Mouse (Mus musculus): ENCODE data around the gene Dpp6. TPM values are rescaled to one million over a fixed set of nuclear protein-coding genes. Genes with fewer than 3 reads are reported as not detected.

The Dpp6 gene
- 0.73 and 1.2 TPM in 2 replicates for polyA plus RNA-seq (2012; rRNA removed)

DNA sequence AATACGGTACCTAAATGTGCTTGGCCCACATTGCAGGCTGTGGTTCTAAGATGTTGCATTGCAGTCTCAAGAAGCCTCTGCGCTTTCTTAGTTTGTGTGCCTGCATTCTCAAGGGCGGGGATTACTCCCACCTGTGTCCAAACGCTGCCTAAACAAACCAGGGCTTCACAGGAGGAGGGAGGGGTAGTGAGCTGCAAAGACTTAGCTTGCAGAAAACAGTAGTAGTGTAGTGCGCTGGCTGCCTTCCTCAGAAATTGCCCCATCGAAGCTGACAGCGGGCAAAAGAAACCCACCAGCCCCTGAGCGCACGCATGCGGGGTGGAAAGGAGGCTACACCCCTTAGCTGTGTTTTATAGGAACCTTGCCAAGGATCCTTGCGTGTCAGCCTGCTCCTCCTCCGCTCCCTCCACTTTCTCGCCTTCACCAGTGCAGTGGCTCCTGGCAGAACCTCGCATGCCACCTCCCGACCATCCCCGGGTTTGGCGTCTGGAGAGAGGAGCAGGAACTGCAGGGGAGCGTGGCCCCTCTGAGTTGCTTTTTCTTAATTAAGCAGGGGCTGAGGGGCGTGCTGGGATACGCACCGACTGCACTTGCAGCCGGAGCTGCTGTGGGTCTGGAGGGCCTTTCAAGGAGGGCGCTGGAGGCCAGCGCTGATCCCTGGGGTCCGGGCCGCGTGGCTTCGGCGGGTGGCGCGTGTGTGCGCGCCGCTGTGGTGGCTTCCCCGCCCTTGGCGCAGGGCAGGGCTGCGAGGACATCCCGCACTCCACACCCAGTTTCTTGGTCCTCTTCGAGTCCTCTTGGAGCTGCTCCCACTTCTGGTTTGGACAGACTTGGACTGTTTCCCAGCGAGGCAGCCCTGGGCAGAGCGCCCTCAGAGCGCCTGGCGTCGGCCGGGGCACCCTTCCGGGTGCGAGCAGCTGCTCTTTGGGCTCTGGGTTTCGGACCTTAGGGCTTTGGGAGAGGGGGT is at the start of gene Dpp6:
Gene Dpp6 (plus strand): TSS at position 229 of the 967 bp plus-strand sequence.
- no peak for DNase-seq (ENCODE audit: low spot score)

DNA sequence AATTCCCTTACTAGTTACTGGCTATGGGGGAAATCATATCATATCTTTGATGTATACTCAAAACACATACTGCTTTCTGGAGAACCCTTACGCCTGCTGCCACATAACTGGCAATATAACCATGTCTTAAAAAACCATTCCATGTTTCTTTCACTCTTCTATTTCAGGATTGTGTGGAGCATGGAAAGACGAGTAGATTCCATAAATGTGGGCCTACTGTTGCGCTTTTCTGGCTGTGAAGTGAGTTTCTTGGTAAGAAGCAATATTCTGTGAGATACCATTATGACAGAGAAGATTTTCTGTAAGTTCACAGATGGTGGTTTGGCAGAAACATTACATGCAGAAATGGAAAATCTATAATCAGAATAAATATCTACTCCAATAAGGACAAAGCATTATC is 33.0 kb upstream of the Dpp6 start:
- no peak for DNase-seq (ENCODE audit: low spot score)

DNA sequence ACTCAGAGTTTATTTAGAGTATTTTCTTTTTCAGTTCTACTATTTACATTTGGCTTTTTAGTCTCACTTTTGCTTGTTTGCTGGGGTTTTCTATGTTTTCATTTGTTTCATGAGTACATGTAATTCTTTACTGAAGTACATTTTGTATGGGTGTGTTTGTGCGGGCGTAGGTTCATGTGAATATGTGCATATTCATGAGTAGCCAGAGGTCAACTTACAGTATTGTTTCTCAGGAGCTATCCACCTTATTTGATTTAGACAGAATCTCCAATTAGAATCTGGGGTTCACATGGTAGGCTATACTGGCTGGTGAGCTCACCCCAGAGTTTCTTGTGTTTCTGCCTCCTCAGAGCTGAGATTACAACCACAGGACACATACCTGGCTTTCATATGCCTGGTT is 21.5 kb upstream of the Dpp6 start:
- no peak for DNase-seq (ENCODE audit: low spot score)

DNA sequence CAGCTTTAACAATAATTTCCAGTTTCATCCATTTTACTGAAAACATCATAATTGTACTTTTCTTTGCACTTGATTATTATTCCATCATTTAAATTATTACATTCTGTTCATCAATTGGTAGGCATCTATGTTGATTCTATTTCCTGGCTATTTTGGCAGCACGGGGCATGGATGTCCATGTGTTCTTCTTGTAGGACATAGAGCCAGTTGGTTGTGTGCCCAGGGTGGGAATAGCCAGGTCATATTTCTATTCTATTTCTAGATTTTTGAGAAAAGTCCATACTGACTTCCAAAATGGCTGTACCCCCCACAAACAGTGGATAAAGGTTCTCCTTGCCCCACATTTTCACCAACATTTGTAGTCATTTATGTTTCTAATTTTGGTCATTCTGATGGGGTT is 19.0 kb downstream of the Dpp6 start:
- no peak for DNase-seq (ENCODE audit: low spot score)

DNA sequence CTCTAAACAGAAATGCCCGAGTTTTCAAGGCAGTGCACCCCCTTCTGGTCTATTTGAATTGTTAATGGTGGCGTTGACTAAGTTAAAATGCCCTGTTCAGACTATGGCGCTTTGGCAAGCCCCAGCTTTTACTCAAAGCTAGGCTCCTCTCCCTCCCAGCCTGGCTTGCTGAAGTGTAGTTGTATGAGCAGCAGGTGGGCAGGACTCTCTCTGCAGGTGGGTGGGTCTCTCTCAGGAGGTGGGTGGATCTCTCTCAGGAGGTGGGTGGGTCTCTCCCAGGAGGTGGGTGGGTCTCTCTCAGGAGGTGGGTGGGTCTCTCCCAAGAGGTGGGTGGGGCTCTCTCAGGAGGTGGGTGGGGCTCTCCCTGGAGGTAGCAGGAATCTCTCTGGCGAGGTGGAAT is 24.1 kb downstream of the Dpp6 start:
- no peak for DNase-seq (ENCODE audit: low spot score)

DNA sequence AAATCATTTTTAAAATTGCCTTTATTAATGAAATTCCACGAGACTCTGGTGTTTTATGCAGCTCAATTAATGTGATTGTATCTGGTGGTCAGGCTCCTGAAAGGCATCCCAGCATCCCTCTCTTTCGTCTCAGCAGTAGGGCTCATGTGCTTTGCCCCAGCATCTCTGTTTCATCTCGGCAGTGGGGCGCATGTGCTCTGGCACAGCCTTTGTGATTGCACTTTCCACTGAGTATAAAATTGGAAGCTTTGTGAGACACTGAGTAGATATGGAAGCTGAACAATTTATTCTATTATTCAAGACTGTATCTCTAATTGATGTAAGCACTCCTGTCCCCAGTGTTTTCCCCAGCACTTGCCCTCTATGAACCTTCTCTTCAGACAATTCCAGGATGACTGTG is 37.7 kb downstream of the Dpp6 start:
- no peak for DNase-seq (ENCODE audit: low spot score)

DNA sequence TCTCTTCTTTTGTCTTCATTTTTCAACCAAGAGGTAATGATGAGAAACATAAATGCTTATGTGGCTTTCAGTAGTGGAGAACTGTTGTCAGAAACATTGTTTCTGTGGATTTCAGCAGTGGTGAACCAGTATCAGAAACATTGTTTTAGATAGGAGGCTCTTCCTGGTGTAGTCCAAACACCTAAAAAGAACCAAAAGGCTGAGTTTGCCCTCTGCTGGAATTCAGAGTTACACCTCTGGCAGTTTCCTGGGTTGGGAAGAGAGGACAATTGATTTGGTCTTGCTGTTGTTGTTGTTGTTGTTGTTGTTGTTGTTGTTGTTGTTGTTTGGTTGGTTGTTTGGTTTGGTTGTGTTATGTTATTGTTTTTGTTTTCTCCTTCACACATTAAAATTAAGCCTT is 58.4 kb downstream of the Dpp6 start:
- DNase-seq (ENCODE audit: low spot score): no peak

DNA sequence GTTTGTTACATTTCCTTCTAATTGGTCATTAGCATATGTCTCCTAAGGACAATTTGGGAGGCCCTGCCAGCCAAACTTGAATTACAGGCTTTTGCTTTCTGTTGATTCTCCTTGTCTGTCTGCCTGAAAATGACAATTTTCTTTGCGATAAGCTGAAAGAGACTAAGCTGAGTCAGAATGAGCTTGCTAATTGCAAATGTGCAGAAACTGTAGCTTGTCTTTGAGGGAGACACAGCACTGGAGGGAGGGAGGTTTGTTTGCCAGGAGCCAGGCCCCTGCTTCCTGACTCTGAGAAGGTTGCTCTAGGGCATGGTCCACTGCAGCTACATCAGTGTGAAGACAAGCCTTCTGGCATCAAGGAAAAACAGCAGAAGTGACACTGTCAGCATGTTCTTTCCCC is 70.5 kb downstream of the Dpp6 start:
- no peak for DNase-seq (ENCODE audit: low spot score)

DNA sequence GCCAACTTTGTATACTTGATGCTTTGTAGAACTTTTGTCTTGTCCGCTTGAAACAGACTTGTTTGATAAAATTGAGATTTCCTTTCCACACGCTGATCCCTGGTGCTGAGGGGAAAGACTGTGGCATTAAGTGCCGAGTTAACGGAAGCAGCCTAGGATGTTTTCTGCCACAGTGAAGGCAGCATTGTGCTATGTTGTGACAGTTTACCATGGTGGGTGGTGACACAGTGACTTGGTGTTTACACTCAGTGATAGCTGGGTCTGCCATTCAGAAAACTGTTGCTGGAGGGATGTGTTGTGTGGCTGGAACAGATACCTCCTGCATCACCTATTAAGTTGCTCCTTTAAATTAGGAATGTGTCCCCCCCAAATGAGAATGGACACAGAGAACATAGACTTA is 71.1 kb downstream of the Dpp6 start:
- DNase-seq (ENCODE audit: low spot score): no peak

DNA sequence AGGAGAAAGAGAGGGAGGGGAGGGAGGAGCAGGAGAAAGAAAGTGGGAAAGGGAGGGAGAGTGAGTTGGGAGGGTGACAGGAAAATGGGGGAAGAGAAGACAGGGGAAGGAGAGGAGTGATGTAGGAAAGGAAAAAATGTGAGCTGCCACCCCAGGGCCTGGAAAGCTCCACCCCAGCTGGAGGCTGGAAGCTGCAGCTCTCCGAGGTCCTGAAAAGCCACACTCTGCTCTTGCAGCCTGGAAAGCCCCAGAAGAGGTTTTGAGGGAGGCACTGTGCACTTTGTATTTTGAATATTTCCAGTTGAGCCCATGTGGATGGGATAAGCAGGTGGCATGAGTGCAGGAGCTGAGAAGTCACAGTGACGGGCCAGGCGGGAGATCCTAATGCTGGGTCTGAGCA is 77.3 kb downstream of the Dpp6 start:
- no peak for DNase-seq (ENCODE audit: low spot score)

DNA sequence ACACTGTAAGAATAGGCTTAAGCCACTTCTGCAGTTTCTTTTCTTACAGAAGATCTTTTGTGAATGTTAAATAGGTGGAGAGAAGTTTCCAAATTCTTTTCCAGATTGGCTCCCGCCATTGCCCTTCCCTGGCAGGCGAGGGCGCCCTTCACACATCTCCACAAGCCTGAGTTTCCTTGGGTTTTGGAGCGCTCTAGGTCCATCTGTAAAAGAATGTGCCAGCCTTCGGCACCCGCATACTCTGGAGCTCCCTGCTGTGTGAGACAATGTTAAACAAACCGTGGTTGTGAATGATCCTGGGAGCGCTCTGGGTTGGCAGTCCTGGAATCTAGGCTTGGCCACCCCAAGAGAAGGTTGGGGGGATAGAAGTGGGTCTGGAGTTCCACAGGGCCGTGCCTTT is 86.8 kb downstream of the Dpp6 start:
- DNase-seq (ENCODE audit: low spot score): no peak

DNA sequence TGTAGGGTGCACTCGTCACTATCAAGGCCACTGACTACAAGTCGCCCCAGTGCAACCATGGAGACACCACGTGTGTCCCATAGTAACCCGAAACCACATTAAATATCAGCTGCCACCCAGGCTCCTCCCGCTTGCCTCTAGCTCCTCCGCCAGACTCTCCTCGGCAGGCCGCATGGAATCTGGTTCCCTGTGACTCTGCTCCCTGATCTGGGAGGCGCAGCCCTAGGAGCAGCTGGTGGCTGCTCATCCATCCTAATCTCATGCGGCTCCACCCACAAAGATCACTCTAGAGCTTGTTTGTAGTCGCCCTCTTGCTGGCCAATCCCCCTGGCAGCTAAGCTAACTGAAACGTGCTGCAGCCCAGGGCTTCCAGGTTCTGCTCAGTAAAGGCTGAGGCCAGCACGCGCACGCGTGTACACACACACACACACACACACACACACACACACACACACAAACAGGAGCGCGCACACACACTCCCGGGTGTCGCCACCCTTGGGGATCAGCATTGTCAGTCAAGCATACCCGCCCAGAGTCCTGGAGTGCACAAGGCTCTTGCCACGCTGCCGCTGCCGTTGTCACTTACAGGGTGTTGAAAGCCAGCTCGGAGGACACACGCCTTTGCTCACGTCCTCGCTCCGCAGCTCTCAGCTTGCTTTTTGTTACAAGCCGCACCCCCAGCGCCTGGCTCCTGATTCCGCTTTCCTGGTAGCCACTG is 87.5 kb downstream of the Dpp6 start:
- DNase-seq (ENCODE audit: low spot score): no peak

DNA sequence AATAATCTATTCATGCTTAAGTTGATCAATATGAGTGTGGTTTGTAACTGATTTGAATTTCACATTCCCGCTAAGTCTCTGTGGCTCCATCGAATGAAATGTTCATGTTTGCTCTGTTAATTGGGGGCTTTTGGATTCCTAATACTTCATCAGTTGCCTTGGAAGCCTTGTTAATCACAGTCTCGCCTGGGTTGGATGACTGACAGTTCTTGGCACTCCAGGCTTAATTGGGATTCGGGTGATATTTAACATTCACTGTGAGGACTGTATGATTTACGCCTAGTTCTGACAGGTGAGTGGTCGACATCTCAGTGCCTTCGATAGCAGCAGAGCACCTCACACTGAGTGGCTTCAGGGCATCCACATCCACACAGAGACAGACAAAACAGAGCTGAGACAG is 90.1 kb downstream of the Dpp6 start:
- DNase-seq (ENCODE audit: low spot score): no peak

DNA sequence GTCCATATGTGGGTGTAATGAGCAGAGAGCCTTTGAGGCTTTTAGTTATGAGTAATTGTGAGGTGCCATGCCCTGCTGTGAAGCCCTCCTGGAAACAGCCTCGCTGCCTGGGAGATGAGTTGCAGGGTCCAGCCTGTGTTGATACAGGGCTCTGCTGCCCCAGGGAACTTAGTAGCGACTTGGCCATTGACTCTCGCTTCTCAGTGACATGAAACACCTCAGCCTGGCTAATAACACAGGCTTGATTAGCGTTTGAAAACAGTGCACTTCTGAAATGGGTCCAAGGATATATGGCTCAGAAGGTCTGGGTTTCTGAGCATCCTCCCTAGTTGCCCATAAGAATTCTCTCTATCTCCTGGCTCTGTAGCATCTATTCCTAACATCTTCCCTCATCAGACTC is 91.6 kb downstream of the Dpp6 start:
- no peak for DNase-seq (ENCODE audit: low spot score)

DNA sequence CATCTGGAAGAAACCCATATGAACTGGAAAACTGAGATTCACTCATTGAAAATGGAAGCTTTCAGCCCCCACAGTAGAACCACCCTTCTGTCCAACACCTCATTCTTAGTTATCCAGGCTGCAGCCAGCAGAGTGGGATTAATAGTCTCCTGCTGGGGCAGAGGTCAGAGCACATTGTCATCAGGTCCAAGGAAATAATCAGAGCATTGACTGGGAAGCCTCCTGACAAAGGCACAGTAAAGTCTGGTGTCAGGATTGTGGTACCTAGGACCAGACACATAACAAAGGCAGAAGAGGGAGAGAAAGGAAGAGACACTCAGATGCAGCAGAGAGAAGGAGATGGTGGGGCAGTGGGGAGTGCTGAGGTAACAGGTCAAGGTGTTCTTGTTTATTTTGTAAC is 93.3 kb downstream of the Dpp6 start:
- DNase-seq (ENCODE audit: low spot score): no peak

DNA sequence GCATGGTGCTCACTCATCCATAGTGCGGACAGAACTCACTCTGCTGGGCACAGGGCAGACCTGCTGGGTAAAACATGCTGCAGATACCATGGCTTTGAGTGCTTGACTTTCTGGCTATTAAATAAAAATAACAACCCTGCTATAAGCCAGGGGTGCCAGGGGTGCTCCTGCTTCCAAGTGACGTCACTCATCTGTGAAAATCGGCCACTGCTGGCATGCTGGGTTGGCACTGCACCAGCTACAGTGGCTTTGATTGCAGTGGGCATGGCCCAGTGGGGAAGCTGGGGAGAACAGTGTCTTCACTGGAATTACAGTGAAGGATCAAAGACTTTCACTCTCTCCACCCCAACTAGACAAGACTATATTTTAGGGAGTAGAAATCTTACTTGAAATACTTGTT is 95.0 kb downstream of the Dpp6 start:
- DNase-seq (ENCODE audit: low spot score): no peak

DNA sequence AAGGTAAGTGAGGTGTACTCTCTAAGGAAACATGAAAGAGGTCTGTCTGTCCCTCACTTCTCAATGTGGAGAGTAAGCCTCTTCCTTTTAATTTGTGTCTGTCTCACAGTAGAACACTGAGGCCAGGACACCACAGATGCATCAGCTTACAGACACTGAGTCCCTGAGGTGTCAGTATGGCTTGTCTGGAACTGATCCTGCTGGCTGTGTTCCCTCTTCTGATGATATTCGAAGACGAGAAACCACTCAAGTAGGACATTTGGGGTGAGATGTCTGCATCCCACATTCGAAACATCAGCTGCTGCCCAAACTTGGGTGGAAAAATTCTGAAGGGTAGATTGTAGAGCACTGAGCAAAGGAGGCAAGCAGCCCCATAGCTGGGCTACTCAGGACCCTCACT is 101.8 kb downstream of the Dpp6 start:
- DNase-seq (ENCODE audit: low spot score): no peak

DNA sequence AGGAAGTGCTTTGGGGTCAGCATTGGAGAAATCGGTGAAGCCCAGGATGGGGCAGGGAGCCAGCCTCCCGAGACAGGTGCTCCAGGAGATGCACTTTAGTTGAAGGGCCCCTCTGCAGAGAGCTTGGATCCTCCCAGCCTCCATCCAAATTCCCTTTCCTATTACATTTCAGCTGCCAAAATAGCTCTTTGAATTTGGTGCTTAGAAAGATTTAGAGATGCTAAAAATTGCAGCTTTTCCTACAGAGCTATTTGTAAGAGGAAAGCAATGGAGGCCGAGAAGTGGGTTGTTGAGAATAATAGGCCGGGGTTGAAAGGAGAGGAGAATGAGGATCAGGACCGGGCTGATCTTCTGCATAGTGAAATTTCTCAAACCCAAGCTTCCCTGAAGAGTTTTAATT is 107.5 kb downstream of the Dpp6 start:
- no peak for DNase-seq (ENCODE audit: low spot score)

DNA sequence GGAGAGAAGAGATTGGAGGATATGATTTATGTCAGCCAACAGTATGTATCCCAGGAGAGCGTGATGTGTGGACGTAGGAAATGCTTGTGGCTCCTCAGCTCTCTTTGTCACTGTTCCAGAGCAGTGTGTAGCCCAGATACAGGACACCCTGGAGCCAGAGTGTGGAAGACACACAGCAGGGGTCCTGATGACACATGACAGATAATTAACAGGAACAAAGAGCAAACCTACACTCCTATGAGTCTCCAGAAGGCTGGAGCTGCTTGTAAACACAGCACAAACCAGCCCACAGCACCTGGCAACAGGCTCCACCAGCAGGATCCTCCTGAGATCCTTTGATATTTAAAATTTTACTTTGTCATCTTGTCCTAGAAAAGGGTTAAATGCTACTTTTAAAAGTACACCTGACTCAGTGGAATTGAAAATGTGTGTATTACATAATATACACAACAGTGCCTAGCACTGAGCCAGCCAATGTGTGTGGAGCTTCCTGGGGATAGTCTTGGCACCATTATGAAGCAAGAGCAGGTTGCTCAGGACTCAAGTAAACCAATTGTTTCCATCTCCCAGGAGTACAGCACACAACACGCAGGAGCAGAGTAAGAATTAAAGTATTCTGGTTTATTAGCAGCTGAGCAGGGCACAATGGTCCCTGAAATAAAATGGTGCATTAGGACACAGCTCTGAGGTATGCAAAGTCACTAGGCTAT is 115.6 kb downstream of the Dpp6 start:
- DNase-seq (ENCODE audit: low spot score): no peak

DNA sequence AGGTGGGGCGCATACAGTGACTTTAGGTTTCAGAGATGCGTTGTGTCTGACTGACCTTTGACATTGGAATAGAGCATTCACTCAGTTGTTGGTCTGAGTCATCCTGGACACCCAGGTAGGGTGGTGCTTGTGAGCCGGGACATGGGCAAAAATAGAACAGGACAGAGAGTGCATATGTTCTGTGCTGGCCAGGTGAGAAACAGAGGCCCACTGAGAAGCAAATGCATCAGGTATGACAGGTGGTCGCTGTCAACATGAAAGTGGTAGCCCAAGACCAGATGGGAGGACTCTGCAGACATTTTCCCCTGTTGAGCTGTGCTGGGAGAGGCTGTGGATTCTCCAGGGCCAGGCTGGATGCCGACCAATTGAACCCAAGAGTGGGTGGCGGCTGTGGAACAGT is 117.9 kb downstream of the Dpp6 start:
- no peak for DNase-seq (ENCODE audit: low spot score)

DNA sequence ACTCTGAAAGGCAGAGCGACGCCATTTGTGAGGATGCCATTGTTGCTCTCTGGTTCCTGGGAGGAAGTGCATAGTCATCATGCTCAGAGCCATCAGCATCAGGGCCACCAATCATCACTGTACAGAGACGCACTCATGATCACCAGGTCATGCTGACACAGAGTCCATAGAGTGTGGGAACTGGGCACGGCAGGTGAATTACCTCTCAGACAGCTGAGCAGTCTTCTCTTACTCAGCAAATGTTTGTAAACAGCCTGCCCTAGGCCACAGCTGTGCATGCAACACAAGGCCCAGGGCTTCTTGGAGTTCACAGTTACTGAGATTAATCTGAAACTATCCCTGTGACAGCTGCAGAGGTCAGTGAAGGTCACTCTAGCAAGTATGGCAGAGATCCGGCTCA is 124.5 kb downstream of the Dpp6 start:
- DNase-seq (ENCODE audit: low spot score): no peak

DNA sequence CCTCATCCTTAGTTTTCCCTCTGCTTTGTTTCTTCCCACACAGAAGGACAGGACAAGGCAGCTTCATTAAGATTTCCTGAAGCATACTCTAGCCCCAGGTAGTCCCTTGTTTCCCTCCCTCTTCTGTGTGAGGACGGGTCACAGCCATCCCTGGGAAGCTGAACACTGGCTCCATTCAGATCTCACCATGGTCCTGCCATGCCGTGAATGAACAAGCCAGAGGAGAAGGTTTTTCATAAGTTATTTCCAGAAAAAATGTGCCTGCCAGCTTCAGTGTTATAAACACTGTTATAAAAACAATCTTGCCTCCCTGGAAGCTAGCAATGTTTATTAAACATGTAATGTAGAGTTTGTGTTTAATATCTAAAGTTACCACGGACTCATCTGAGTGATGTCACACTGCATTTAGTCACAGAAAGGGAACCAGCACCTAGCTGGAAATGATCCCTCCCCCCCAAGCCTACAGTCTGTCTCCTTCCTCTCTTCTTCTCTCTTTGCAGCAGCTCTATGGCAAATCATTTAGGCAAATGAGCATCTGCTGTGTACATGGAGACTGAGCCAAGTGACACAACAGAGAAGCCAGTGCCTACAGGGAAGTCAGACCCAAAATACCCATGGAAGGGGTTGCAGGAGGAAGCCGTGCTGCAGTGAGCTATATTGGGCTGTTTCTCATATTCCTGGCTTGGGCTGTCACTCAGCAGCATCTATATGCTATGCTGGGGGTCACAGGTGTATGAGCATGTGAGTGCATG is 128.3 kb downstream of the Dpp6 start:
- no peak for DNase-seq (ENCODE audit: low spot score)

All from urinary bladder, adult 2 months (tissue).